Mouse (Mus musculus) telencephalon, adult 2 months (tissue): ENCODE results near the gene Aars2.

Experiments
- DNase-seq: peaks from one replicate; pipeline ENCODE4 v3.0.0-alpha.2; 2011; ENCODE audit warnings: low read depth, low spot score

Aars2 gene

GRCm38 (mm10) chr17:45542705-45543104 lies 36.1 kb downstream of the Aars2 start:
- DNase-seq: no peak

- DNase-seq: no peak
Measured at GRCm38 (mm10) chr17:45543115-45543514, 36.5 kb downstream of the Aars2 start.

- DNase-seq: no peak
Measured at GRCm38 (mm10) chr17:45544001-45544872, 37.6 kb downstream of the Aars2 start.

GRCm38 (mm10) chr17:45544873-45545277 lies 38.2 kb downstream of the Aars2 start:
- DNase-seq: no peak

- DNase-seq: no peak
Measured at GRCm38 (mm10) chr17:45545278-45545961, 38.8 kb downstream of the Aars2 start.

GRCm38 (mm10) chr17:45546941-45547340 lies 40.3 kb downstream of the Aars2 start:
- DNase-seq: no peak

- no peak for DNase-seq
Measured at GRCm38 (mm10) chr17:45547461-45548190, 41.0 kb downstream of the Aars2 start.

GRCm38 (mm10) chr17:45548541-45549512 lies 42.2 kb downstream of the Aars2 start:
- DNase-seq: no peak

- no peak for DNase-seq
Measured at GRCm38 (mm10) chr17:45549617-45550181, 43.1 kb downstream of the Aars2 start, which contains the start of gene Tmem151b. Tmem151b (minus strand) TSS chr17:45549677.

- no peak for DNase-seq
Measured at GRCm38 (mm10) chr17:45550253-45550652, 43.6 kb downstream of the Aars2 start.

- no peak for DNase-seq
Measured at GRCm38 (mm10) chr17:45551249-45551796, 44.7 kb downstream of the Aars2 start.

- DNase-seq: no peak
Measured at GRCm38 (mm10) chr17:45551816-45552451, 45.3 kb downstream of the Aars2 start.

- no peak for DNase-seq
Measured at GRCm38 (mm10) chr17:45553065-45553464, 46.4 kb downstream of the Aars2 start.

- no peak for DNase-seq
Measured at GRCm38 (mm10) chr17:45554420-45554819, 47.8 kb downstream of the Aars2 start.

GRCm38 (mm10) chr17:45555452-45556106 lies 48.9 kb downstream of the Aars2 start, which contains the start of gene Nfkbie:
Nfkbie (plus strand) TSS chr17:45555703.
- no peak for DNase-seq

- DNase-seq: no peak
Measured at GRCm38 (mm10) chr17:45556107-45556489, 49.5 kb downstream of the Aars2 start.

GRCm38 (mm10) chr17:45556514-45557245 lies 50.0 kb downstream of the Aars2 start:
- DNase-seq: no peak

GRCm38 (mm10) chr17:45557246-45557824 lies 50.7 kb downstream of the Aars2 start:
- no peak for DNase-seq
